Mouse (Mus musculus): Measurements from ENCODE around the gene Akap3. TPM values are rescaled to one million over a fixed set of nuclear protein-coding genes. Genes with fewer than 3 reads are reported as not detected.

Gene Akap3
- polyA plus RNA-seq, 1 experiment from 2014 or later: 0.08 TPM

DNA sequence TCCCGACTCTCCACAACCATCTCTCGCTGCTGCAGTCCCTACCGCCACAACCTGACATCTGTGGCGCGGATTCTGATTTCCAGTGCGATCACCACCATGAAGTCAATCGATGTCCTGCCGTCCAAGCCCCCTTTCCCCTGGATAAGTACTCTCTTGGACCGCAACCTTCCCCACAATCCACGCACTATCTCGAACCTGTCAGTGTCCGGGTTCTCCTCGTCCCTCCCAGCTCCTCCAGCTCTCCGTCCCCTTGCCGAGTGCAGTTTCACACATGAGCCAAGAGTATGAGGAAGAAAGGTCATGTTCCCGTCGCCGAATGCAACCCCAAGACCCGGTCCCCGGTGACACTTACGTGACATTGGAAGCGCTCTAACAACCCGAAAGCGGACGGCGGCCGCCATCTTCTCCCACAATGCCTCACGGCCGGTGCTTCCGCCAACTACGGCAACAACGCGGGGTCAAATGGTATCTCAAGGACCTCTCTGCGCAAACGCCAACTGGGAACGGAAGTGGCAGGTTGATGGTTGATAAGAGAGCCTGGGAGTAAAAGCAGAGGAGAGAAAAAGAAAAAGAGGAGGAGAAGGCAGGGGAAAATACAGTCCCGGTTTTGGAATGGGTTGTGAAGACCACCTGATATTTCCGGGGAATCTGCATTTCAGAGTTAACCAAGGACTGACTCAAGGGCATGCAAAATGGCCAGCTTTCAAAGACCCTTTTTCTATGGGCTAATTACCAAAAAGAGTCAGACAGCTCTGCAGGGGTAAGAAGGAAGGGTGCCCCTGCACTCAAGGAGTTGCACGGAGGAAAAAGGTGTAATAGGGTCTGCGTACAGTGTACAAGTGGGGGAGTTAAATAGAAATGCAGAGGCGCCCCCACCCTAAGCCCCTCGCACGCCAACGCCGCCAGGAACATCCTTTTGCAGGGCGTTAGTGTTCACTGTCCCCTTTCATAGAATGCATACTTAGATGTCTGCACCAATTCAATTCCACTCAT is 3.9 kb upstream of the Akap3 start, which contains the start of gene Ndufa9:
Gene Ndufa9, minus strand, starts transcription at position 425 of the 993 bp plus-strand sequence.
- H3K27ac ChIP-seq (ENCODE audit: low read depth): no peak within 1 kb of the TSS

DNA sequence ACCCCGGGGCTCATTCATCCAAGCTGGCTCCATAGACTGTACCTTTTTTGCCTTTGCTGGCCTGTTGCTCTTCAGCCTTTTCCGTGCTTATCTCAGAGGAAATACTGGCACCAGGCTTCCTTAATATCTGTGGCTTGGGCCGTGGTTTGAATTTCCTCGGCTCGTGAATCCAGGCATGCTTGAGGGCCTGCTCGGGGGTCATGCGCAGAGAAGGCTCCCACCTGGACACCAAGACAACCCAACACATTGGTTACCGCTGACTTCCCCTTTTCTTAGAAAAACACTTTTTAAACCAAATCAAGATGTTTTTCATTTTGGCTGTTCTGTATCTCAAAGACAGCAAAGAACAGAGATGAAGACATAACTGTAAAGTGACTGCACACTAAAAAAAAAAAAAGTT is 24.2 kb downstream of the Akap3 start:
- Histone ChIP-seq H3K27me3 (replicated peaks; ENCODE audit: control insufficient read depth, insufficient read depth, low read length) (no peaks in the 10 kb centered on the region), H3K9me3 (ENCODE audit: control insufficient read depth, low read length) (no peaks in the 10 kb centered on the region), H3K36me3 (ENCODE audit: control insufficient read depth, insufficient read depth, low read length) (no peaks in the 10 kb centered on the region), H3K4me3 (ENCODE audit: low read depth, low read length) (no peak overlapping the region), H3K27ac (ENCODE audit: low read depth) (no peak overlapping the region), H3K4me2 (ENCODE audit: low read length) (no peak overlapping the region), H3K4me1 (replicated peaks; ENCODE audit: control insufficient read depth, insufficient read depth, low read length) (no peaks in the 10 kb centered on the region), H3K9ac (ENCODE audit: low read length) (no peak overlapping the region)
- ATAC-seq (replicated peaks; ENCODE audit: low FRiP score, low TSS enrichment, low read depth) (no peak), DNase-seq (ENCODE audit: low spot score) (no peak)
- 87% methylated on average over 8 of the region's 8 CpGs for WGBS

More for the DNA sequence above, 3.9 kb upstream of the Akap3 start, which contains the start of gene Ndufa9:
- 8% methylated on average over 46 of the region's 46 CpGs for WGBS
- DNase-seq (ENCODE audit: low spot score): peak; percentile 95
- peak within 1 kb of the TSS; percentile 87 for H3K9ac ChIP-seq (ENCODE audit: low read length)
- H3K27me3 ChIP-seq (replicated peaks; ENCODE audit: control insufficient read depth, insufficient read depth, low read length): peaks cover 4% of the 10 kb centered on the region; the same call in 1 of the 2 replicates
- ATAC-seq (replicated peaks; ENCODE audit: low FRiP score, low TSS enrichment, low read depth): peak; percentile 89
- peak within 1 kb of the TSS; percentile 95 for H3K4me2 ChIP-seq (ENCODE audit: low read length)
- H3K4me1 ChIP-seq (replicated peaks; ENCODE audit: control insufficient read depth, insufficient read depth, low read length): peaks cover 13% of the 10 kb centered on the region
- peak within 1 kb of the TSS; percentile 89 for H3K4me3 ChIP-seq (ENCODE audit: low read depth, low read length)
- no peaks in the 10 kb centered on the region for H3K9me3 ChIP-seq (ENCODE audit: control insufficient read depth, low read length)
- H3K36me3 ChIP-seq (ENCODE audit: control insufficient read depth, insufficient read depth, low read length): peaks cover 7% of the 10 kb centered on the region; the same call in 1 of the 2 replicates

DNA sequence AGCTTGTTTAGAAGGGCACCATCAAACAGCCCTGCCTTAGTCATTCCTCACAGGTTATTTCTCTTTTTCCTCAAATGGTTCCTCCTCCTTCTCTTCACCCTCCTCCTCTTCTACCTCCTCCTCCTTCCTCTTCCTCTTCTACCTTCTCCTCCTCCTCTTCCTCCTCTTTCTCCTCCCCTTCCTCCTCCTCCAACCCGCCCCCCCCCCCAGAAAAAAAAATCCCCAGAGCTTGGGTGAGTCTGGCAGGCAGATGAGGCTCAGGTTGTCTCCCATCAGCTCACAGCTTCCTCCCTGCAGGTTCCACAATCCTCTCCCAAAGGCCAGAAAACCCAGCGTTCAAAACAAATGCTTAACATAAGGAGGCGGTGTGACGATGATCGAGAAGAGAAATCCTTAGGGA is 54.5 kb downstream of the Akap3 start:
- Histone ChIP-seq H3K4me1 (replicated peaks; ENCODE audit: control insufficient read depth, insufficient read depth, low read length) (no peaks in the 10 kb centered on the region), H3K36me3 (ENCODE audit: control insufficient read depth, insufficient read depth, low read length) (no peaks in the 10 kb centered on the region), H3K9me3 (ENCODE audit: control insufficient read depth, low read length) (no peaks in the 10 kb centered on the region), H3K4me2 (ENCODE audit: low read length) (no peak overlapping the region), H3K27me3 (replicated peaks; ENCODE audit: control insufficient read depth, insufficient read depth, low read length) (no peaks in the 10 kb centered on the region), H3K4me3 (ENCODE audit: low read depth, low read length) (no peak overlapping the region), H3K27ac (ENCODE audit: low read depth) (no peak overlapping the region), H3K9ac (ENCODE audit: low read length) (no peak overlapping the region)
- DNase-seq (ENCODE audit: low spot score) (no peak), ATAC-seq (replicated peaks; ENCODE audit: low FRiP score, low TSS enrichment, low read depth) (no peak)
- WGBS: 83% methylated on average over 4 of the region's 5 CpGs

DNA sequence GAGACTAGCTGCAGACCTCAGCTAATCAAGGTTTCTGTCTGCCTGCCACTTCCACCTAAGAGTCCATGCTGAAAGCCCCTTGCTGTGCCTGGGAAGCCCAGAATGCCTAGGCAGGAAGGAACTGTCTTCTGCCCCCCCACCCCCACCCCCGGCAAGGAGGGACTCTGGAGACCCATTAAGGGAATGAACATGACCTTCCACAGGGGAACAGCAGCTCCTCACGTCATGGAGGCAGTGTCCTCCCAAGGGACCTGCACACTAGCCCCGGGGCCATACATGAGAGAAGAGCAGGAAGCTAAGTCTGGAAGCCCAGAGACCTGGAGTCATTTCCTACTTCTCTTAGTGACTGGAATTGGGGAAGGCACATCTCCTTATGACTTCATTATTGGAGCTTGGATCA is 55.0 kb downstream of the Akap3 start:
- no peak overlapping the region for H3K27ac ChIP-seq (ENCODE audit: low read depth)
- DNase-seq (ENCODE audit: low spot score) (no peak), ATAC-seq (replicated peaks; ENCODE audit: low FRiP score, low TSS enrichment, low read depth) (no peak)
- no peak overlapping the region for H3K4me3 ChIP-seq (ENCODE audit: low read depth, low read length)
- H3K4me1 ChIP-seq (replicated peaks; ENCODE audit: control insufficient read depth, insufficient read depth, low read length): no peaks in the 10 kb centered on the region
- no peaks in the 10 kb centered on the region for H3K36me3 ChIP-seq (ENCODE audit: control insufficient read depth, insufficient read depth, low read length)
- H3K9me3 ChIP-seq (ENCODE audit: control insufficient read depth, low read length): no peaks in the 10 kb centered on the region
- WGBS: 62% methylated on average over 3 of the region's 3 CpGs
- no peaks in the 10 kb centered on the region for H3K27me3 ChIP-seq (replicated peaks; ENCODE audit: control insufficient read depth, insufficient read depth, low read length)
- H3K9ac ChIP-seq (ENCODE audit: low read length): no peak overlapping the region
- H3K4me2 ChIP-seq (ENCODE audit: low read length): no peak overlapping the region

DNA sequence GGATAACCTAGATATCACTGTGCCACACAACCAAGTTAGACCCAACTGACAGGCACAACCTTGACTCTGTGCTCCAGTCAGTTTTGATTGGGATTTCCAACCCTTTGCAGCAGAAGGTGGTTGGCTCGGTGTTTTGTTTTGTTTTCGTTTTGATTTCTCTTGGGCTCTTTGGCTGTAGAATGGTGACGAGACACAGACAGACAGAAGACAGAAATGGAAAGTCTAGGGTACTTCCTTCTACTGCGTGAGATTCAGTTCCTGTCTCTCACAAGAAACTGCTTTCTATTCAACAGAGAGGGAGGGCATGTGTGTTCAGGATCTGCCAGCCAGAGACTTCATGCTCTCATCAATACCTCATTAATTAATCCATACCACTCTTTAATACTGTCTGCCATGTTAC is 57.8 kb downstream of the Akap3 start:
- Histone ChIP-seq H3K9me3 (ENCODE audit: control insufficient read depth, low read length) (no peaks in the 10 kb centered on the region), H3K4me1 (replicated peaks; ENCODE audit: control insufficient read depth, insufficient read depth, low read length) (no peaks in the 10 kb centered on the region), H3K9ac (ENCODE audit: low read length) (no peak overlapping the region), H3K27me3 (replicated peaks; ENCODE audit: control insufficient read depth, insufficient read depth, low read length) (no peaks in the 10 kb centered on the region), H3K4me3 (ENCODE audit: low read depth, low read length) (no peak overlapping the region), H3K4me2 (ENCODE audit: low read length) (no peak overlapping the region), H3K36me3 (ENCODE audit: control insufficient read depth, insufficient read depth, low read length) (no peaks in the 10 kb centered on the region), H3K27ac (ENCODE audit: low read depth) (no peak overlapping the region)
- ATAC-seq (replicated peaks; ENCODE audit: low FRiP score, low TSS enrichment, low read depth) (no peak), DNase-seq (ENCODE audit: low spot score) (no peak)
- 74% methylated on average over 4 of the region's 4 CpGs for WGBS

DNA sequence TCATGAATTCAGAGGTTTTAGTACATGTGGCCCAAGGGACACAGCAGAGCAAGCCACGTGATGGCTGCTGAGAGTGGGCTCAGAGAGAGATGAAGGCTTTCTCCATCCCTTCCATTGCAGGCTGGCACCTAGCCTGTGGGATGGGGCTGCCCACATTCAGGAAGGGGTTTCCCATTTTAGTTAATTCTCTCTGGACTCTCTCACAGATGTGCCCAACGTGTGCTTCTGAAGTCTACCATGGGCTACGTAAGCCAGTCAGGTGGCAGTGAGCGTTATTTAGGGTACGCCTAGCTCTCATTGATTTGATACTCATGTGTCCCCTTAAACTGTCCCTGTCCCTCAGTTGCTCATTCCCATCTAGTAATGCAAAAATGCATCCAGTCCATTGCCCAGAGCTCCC is 62.0 kb downstream of the Akap3 start:
- DNase-seq (ENCODE audit: low spot score) (no peak), ATAC-seq (replicated peaks; ENCODE audit: low FRiP score, low TSS enrichment, low read depth) (no peak)
- Histone ChIP-seq H3K4me3 (ENCODE audit: low read depth, low read length) (no peak overlapping the region), H3K4me1 (replicated peaks; ENCODE audit: control insufficient read depth, insufficient read depth, low read length) (no peaks in the 10 kb centered on the region), H3K9me3 (ENCODE audit: control insufficient read depth, low read length) (no peaks in the 10 kb centered on the region), H3K4me2 (ENCODE audit: low read length) (no peak overlapping the region), H3K27ac (ENCODE audit: low read depth) (no peak overlapping the region), H3K27me3 (replicated peaks; ENCODE audit: control insufficient read depth, insufficient read depth, low read length) (no peaks in the 10 kb centered on the region), H3K9ac (ENCODE audit: low read length) (no peak overlapping the region), H3K36me3 (ENCODE audit: control insufficient read depth, insufficient read depth, low read length) (no peaks in the 10 kb centered on the region)
- 86% methylated on average over 5 of the region's 5 CpGs for WGBS

DNA sequence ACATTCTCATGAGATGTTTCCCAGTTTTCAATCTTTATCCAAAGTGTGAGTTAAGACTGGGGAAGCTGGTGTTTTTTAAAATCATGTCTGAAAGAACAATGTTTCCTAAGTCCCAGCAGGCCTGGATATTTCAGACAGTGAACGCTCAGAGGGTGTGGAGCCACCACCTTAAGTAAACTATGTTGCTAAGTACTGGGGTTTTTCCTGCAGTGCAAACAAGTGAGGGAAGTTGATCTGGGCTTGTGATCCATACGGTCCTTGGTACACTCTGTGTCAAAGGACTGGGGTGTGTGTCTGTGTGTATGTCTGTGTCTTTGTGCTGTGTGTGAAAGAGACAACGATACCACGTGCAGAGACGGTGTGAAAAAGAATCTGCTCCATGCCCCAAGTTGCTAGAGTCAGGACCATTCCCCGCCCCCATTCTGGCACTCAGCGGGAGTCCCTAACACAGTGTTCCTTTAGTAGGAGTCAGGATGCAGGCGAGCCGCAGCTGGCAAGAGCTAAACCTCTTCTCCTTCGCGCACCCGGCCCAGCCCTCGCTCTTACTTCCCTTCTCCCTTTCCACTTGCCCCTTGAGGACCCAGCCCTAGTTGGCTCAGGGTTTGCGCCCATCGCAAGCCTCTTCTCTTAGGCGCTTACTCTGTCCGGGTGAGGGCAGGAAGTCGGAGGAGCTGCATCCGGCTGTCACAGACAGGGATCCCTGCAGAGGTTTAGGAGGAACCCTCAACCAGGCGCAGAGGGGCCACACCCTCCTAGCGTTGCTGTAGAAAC is 68.4 kb downstream of the Akap3 start, which contains the start of gene Dyrk4:
Gene Dyrk4, minus strand, starts transcription at position 729 of the 771 bp plus-strand sequence.
- Histone ChIP-seq H3K4me3 (ENCODE audit: low read depth, low read length) (no peak within 1 kb of the TSS), H3K4me1 (replicated peaks; ENCODE audit: control insufficient read depth, insufficient read depth, low read length) (no peaks in the 10 kb centered on the region), H3K27me3 (replicated peaks; ENCODE audit: control insufficient read depth, insufficient read depth, low read length) (no peaks in the 10 kb centered on the region), H3K9ac (ENCODE audit: low read length) (no peak within 1 kb of the TSS), H3K4me2 (ENCODE audit: low read length) (peak within 1 kb of the TSS; percentile 20), H3K36me3 (ENCODE audit: control insufficient read depth, insufficient read depth, low read length) (peaks cover 42% of the 10 kb centered on the region), H3K9me3 (ENCODE audit: control insufficient read depth, low read length) (no peaks in the 10 kb centered on the region), H3K27ac (ENCODE audit: low read depth) (peak within 1 kb of the TSS; percentile 51)
- 9% methylated on average over 21 of the region's 21 CpGs for WGBS
- DNase-seq (ENCODE audit: low spot score) (peak; percentile 59), ATAC-seq (replicated peaks; ENCODE audit: low FRiP score, low TSS enrichment, low read depth) (peak; percentile 88)
